Mouse (Mus musculus): Measurements from ENCODE around the gene Jrkl. TPM values are rescaled to one million over a fixed set of nuclear protein-coding genes. Genes with fewer than 3 reads are reported as not detected.

The Jrkl gene
- polyA plus RNA-seq, 1 experiment, result 4.7 TPM

DNA sequence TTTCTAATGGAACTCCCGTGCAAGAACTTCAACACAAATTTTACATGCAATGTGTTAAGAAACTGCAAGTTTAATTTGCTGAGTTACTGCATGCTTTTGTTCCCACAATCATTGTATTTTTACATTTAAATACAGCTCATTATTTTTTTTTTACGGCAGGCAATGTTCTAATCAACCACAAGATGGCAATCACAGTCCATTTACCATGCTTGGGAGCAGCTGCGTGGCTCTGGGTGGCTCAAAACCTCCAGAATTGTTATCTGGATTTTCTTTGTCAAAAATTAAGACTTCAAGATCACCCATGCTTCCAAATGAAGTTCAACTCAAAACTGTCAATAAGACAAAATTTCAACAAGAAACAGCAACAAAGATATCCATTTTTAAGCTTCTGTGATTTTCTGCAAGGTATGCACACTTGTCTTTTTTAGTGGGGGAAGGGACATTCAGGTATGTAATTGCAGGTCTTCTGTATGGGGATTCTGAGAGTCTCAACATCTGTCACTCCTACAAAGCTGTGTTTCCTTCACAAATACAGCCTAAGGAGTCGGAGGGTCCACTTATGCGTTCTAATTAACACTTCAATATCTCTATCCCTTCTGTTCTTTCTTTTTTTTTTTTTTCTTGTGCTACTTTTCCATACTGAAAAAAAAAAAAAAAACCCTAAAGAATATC, 13.9 kb downstream of the Jrkl start:
- no peaks in the 10 kb centered on the region for H3K4me1 ChIP-seq (ENCODE audit: control insufficient read depth, insufficient read depth, low read length)
- H3K4me3 ChIP-seq (ENCODE audit: insufficient read depth, low read length), result no peak overlapping the region
- TF ChIP-seq CTCF (IDR thresholded peaks at IDR 0.05; ENCODE audit: extremely low read depth, insufficient read depth, low read length), result peak; percentile 75
- TF ChIP-seq POLR2A (IDR thresholded peaks at IDR 0.05; ENCODE audit: extremely low read depth, insufficient read depth, low read length), result no peak
- H3K27ac ChIP-seq (ENCODE audit: insufficient read depth, low read length), result no peak overlapping the region

DNA sequence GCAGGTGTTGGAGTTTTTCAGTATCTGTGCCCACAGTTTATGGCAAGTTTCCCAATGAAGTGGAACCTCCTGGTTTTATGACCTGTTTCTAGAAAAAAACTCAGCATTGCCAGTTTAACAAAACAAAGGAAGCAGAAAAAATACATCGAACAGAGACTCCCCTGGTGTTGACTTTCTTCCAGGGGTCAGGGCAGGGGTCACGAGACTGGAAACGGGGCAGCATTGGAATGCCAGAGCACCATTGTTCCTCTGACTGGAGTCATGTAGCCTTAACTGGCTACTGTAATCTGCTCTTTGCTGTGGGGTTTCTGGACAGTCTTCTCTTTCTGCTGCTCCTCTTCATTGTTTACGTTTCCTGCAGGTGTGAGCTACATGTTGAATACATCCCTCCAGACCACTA, 15.1 kb downstream of the Jrkl start:
- H3K4me3 ChIP-seq (ENCODE audit: insufficient read depth, low read length), result no peak overlapping the region
- no peak overlapping the region for H3K27ac ChIP-seq (ENCODE audit: insufficient read depth, low read length)
- no peaks in the 10 kb centered on the region for H3K4me1 ChIP-seq (ENCODE audit: control insufficient read depth, insufficient read depth, low read length)
- TF ChIP-seq CTCF (IDR thresholded peaks at IDR 0.05; ENCODE audit: extremely low read depth, insufficient read depth, low read length), result no peak
- no peak for TF ChIP-seq POLR2A (IDR thresholded peaks at IDR 0.05; ENCODE audit: extremely low read depth, insufficient read depth, low read length)

DNA sequence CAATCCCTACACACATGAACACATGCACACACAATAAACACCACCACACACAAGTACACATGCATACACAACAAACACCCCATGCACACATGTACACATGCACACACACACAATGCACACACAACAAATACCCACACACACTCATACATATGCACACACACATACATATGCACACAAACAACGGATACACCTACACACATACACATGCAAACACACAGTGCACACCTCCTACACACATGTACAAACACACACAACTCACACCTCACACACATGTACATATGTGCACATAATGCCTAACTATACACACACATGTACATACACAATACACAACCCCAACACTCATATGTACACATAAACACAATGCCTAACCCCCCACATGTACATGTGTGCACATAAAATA, 19.8 kb downstream of the Jrkl start:
- H3K27ac ChIP-seq (ENCODE audit: insufficient read depth, low read length), result no peak overlapping the region
- H3K4me3 ChIP-seq (ENCODE audit: insufficient read depth, low read length), result no peak overlapping the region
- TF ChIP-seq POLR2A (IDR thresholded peaks at IDR 0.05; ENCODE audit: extremely low read depth, insufficient read depth, low read length), result no peak
- TF ChIP-seq CTCF (IDR thresholded peaks at IDR 0.05; ENCODE audit: extremely low read depth, insufficient read depth, low read length), result no peak
- no peaks in the 10 kb centered on the region for H3K4me1 ChIP-seq (ENCODE audit: control insufficient read depth, insufficient read depth, low read length)

DNA sequence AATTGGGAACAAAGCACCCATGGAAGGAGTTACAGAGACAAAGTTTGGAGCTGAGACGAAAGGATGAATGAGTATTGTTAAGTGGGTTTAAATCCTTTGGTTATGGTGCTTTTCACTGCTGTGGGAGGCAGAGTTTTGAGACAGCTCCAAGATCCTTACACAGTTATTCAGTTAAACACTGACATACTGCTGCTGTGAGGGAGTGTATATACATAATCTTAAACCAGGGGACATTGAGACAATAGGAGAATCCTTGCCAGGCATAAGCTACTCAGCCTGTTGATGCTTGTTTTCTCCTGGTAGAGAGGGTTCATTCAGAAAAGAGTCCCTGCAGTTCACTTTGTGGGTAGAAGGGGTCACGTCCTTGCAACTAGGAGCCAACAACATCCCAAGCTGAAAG, 39.3 kb downstream of the Jrkl start:
- Histone ChIP-seq H3K4me1 (ENCODE audit: control insufficient read depth, insufficient read depth, low read length) (no peaks in the 10 kb centered on the region), H3K4me3 (ENCODE audit: insufficient read depth, low read length) (no peak overlapping the region), H3K27ac (ENCODE audit: insufficient read depth, low read length) (no peak overlapping the region)
- TF ChIP-seq POLR2A (IDR thresholded peaks at IDR 0.05; ENCODE audit: extremely low read depth, insufficient read depth, low read length) (no peak), CTCF (IDR thresholded peaks at IDR 0.05; ENCODE audit: extremely low read depth, insufficient read depth, low read length) (no peak)

DNA sequence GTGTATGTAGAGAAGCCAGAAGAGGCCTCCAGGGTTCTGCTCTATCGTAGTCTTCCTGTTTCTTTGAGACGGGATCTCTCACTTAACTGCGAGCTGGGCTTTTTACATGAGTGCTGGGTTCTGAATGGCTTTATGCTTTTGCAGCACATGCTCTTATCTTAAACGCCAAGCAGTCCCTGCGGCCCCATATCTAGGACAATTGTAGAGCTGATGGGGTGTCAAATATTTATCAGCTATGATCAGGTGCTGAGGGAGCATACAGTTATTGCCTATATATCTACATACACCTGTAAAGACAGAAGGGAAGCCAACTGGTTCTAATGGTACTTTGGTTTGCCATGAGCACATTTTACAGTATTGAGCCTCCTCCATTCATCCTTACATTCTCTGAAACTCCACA, 41.9 kb downstream of the Jrkl start:
- Histone ChIP-seq H3K27ac (ENCODE audit: insufficient read depth, low read length) (no peak overlapping the region), H3K4me3 (ENCODE audit: insufficient read depth, low read length) (no peak overlapping the region), H3K4me1 (ENCODE audit: control insufficient read depth, insufficient read depth, low read length) (no peaks in the 10 kb centered on the region)
- no peak for TF ChIP-seq POLR2A (IDR thresholded peaks at IDR 0.05; ENCODE audit: extremely low read depth, insufficient read depth, low read length)
- no peak for TF ChIP-seq CTCF (IDR thresholded peaks at IDR 0.05; ENCODE audit: extremely low read depth, insufficient read depth, low read length)

DNA sequence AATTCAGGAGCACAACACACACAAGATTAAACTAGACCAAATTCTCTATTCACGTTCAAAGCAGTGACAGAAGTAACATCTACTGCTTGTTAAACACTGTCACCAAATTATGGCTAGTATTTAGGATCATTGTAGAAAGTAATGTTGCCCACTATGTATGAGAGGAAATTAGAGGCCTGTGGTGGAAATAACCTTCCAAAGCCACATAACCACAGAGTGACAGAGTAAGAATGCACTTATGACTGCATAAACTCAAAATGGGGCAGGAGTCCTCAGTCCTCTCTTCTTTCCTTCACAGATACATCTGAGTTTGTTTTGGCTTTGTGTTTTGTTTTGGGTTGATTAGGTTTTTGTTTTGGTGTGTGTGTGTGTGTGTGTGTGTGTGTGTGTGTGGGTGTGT, 42.5 kb downstream of the Jrkl start:
- no peak overlapping the region for H3K27ac ChIP-seq (ENCODE audit: insufficient read depth, low read length)
- no peaks in the 10 kb centered on the region for H3K4me1 ChIP-seq (ENCODE audit: control insufficient read depth, insufficient read depth, low read length)
- TF ChIP-seq POLR2A (IDR thresholded peaks at IDR 0.05; ENCODE audit: extremely low read depth, insufficient read depth, low read length), result no peak
- no peak for TF ChIP-seq CTCF (IDR thresholded peaks at IDR 0.05; ENCODE audit: extremely low read depth, insufficient read depth, low read length)
- H3K4me3 ChIP-seq (ENCODE audit: insufficient read depth, low read length), result no peak overlapping the region

DNA sequence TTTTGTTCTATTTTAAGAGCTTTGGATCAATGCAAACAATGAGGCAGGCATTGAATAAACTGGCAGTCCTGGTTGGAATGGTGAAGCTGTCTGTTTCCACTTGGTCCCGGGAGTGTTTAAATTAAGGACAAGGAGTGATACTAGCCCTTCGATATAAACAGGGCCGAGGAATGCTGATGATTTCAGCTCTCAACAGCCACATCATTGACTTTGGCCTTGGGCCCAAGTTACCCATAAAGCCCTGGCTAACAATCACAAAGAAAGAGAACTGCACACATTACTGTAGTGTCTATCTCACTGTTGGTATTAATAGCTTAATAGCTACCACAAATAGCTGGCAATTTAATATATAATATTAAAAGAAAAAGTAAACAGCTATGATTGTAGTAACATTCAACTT, 45.5 kb downstream of the Jrkl start:
- no peak overlapping the region for H3K4me3 ChIP-seq (ENCODE audit: insufficient read depth, low read length)
- TF ChIP-seq POLR2A (IDR thresholded peaks at IDR 0.05; ENCODE audit: extremely low read depth, insufficient read depth, low read length) (no peak), CTCF (IDR thresholded peaks at IDR 0.05; ENCODE audit: extremely low read depth, insufficient read depth, low read length) (no peak)
- H3K4me1 ChIP-seq (ENCODE audit: control insufficient read depth, insufficient read depth, low read length), result no peaks in the 10 kb centered on the region
- H3K27ac ChIP-seq (ENCODE audit: insufficient read depth, low read length), result no peak overlapping the region

DNA sequence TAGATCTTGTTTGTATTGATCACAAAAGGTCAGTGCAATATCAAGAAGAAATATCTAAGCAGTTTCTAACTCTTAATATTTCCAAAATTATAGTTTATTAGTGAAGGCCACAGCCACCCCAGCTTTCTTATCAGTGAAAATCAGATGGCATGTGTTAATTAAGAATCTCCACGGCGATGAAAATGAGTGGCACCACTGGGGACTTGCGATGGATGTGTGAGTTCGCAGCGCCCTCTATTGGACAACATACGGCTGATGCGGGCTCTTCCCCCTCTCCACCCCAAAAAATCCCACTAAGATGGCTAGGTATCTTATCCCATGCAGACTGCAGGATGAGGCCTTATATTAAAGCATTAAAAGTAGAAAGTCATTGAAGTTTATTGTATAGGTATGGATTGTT, 49.9 kb downstream of the Jrkl start:
- no peak overlapping the region for H3K4me3 ChIP-seq (ENCODE audit: insufficient read depth, low read length)
- TF ChIP-seq CTCF (IDR thresholded peaks at IDR 0.05; ENCODE audit: extremely low read depth, insufficient read depth, low read length) (peak; percentile 56), POLR2A (IDR thresholded peaks at IDR 0.05; ENCODE audit: extremely low read depth, insufficient read depth, low read length) (no peak)
- no peaks in the 10 kb centered on the region for H3K4me1 ChIP-seq (ENCODE audit: control insufficient read depth, insufficient read depth, low read length)
- no peak overlapping the region for H3K27ac ChIP-seq (ENCODE audit: insufficient read depth, low read length)

DNA sequence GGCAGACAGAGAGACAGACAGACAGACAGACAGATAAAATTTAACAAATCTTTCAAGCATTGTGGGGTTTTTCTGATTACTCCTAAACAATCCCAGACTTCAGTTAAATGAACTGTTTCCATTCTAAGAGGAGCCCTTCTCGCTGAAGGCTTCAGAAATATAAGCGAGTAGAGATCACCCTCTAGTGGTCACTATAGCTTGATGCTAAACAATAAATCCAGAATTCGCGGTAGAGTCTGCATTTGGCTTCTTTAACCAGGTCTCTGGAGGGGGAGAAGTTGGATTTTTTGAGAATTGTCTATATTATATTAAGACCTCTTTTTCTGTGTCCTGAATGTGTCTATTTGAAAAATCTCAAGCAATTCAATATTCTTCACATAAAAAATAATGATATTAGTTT, 50.4 kb downstream of the Jrkl start:
- Histone ChIP-seq H3K4me1 (ENCODE audit: control insufficient read depth, insufficient read depth, low read length) (no peaks in the 10 kb centered on the region), H3K4me3 (ENCODE audit: insufficient read depth, low read length) (no peak overlapping the region), H3K27ac (ENCODE audit: insufficient read depth, low read length) (no peak overlapping the region)
- TF ChIP-seq CTCF (IDR thresholded peaks at IDR 0.05; ENCODE audit: extremely low read depth, insufficient read depth, low read length), result no peak; the same call in 1 of the 2 replicates
- TF ChIP-seq POLR2A (IDR thresholded peaks at IDR 0.05; ENCODE audit: extremely low read depth, insufficient read depth, low read length), result no peak

DNA sequence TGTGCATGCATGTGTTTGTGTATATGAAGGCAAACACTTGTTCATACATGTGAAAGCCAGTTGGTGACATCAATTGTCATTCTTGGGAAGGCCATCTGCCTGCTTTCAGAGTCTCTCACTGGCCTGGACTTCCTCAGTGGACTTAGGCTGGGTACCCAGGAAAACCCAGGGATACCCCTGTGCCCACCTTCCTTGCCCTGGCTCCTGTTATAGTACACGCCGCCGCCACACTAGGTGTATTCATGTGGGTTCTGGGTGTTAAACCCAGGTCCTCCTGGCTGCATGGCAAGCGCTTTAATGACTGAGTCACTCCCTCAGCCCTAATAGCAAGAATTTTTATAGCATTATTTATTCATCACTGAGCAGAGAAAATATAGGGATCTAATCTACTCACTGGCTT, 51.0 kb downstream of the Jrkl start:
- H3K4me3 ChIP-seq (ENCODE audit: insufficient read depth, low read length), result no peak overlapping the region
- no peaks in the 10 kb centered on the region for H3K4me1 ChIP-seq (ENCODE audit: control insufficient read depth, insufficient read depth, low read length)
- TF ChIP-seq POLR2A (IDR thresholded peaks at IDR 0.05; ENCODE audit: extremely low read depth, insufficient read depth, low read length), result no peak
- TF ChIP-seq CTCF (IDR thresholded peaks at IDR 0.05; ENCODE audit: extremely low read depth, insufficient read depth, low read length), result no peak
- H3K27ac ChIP-seq (ENCODE audit: insufficient read depth, low read length), result no peak overlapping the region

Other genes with a start within 250 kb of the Jrkl start
- 17.4 and 18.2 TPM in 2 replicates for gene Ccdc82, start 1.1 kb upstream of the Jrkl start, polyA plus RNA-seq (2012; rRNA removed)
- 5.5 and 6.6 TPM in 2 replicates for gene Maml2, start 52.1 kb upstream of the Jrkl start, polyA plus RNA-seq (2012; rRNA removed)
- not detected in 2 replicates for gene Gm17571, start 200.9 kb upstream of the Jrkl start, polyA plus RNA-seq (2012; rRNA removed)

Data from cortical plate, adult 2 months (tissue).